Mouse (Mus musculus) CH12.LX (cell line): ENCODE data around the gene Ndufa13.

ENCODE experiments used
- BHLHE40 ChIP-seq: IDR thresholded peaks from 2 replicates; pipeline ENCODE4 v1.6.1; 2011; ENCODE audit warnings: mild to moderate bottlenecking, low read depth, low read length, improper control_type of control experiment
- CTCF ChIP-seq, 2 experiments: IDR thresholded peaks in 1 of 2; conservative IDR thresholded peaks in 1 of 2; 2 replicates each; pipeline ENCODE4 v1.5.1; 2011 to 2012; ENCODE audit warnings: low read depth in 2 of 2, low read length in 2 of 2, improper control_type of control experiment in 1 of 2, inconsistent platforms in 1 of 2, mild to moderate bottlenecking in 1 of 2, moderate library complexity in 1 of 2
- E2F4 ChIP-seq: IDR thresholded peaks from 2 replicates; pipeline ENCODE4 v1.6.1; 2011; ENCODE audit warnings: low read depth, low read length, improper control_type of control experiment; ENCODE audit not compliant: insufficient replicate concordance
- HCFC1 ChIP-seq: IDR thresholded peaks from 2 replicates; pipeline ENCODE4 v1.6.1; 2012; ENCODE audit warnings: low read depth, mild to moderate bottlenecking, inconsistent platforms, low read length, improper control_type of control experiment
- MEF2A ChIP-seq: IDR thresholded peaks from 2 replicates; pipeline ENCODE4 v1.6.1; 2014; ENCODE audit warnings: low read depth, mild to moderate bottlenecking, inconsistent platforms, low read length, improper control_type of control experiment, borderline replicate concordance
- TBP ChIP-seq: conservative IDR thresholded peaks from 2 replicates; pipeline ENCODE4 v1.6.1; 2011; ENCODE audit warnings: low read depth, low read length, improper control_type of control experiment

DNA sequence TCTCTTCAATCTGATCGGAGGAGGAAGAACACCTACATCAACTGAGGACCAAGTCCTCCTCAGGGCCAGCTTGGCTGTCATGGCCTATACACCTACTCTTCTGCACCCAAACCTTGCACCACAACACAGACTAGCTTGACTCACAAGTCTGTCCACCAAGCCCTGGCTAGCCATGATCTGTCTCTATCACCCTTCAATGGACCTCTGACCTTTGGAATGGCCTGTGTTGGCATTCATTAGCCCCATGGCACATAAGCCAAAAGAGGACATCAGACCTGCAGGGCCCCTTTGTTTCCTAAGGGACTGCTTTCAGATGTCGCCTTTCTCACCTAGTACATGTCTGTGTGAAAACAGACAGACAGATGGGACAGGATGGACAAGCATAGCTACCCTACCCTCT is 18.8 kb upstream of the Ndufa13 start:
- TF ChIP-seq MEF2A (no peak), HCFC1 (no peak), E2F4 (no peak), CTCF (conservative IDR thresholded peaks at IDR 0.05 in 1 of 2, IDR thresholded peaks at IDR 0.05 in 1 of 2; ENCODE audit: low read depth in 2 of 2, low read length in 2 of 2) (no peak), BHLHE40 (no peak), TBP (no peak)
